Mouse (Mus musculus): Measurements from ENCODE around the gene Ecm1.

DNA sequence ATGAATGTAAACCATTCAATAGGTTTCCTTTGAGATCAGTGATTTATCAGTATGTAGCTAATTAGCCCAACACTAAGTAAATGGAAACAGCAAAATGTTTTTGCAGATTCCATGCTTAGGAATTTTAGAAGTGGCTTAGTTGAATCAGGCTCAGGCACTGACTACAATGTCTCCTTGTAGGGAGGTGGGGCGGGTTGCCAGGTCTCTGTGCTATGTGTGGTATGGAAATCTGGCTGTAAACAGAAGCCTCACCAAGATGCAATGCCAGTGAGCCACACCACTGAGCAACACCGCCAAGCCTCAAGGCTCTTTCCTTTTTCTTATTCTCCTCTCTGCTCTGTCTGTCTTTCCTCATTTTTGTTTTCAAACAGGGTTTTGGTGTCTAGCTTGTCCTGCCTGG, 10.5 kb downstream of the Ecm1 start:
- TF ChIP-seq E2F4 (IDR thresholded peaks at IDR 0.05; ENCODE audit: insufficient read depth) (no peak), POLR2A (IDR thresholded peaks at IDR 0.05; ENCODE audit: insufficient read length, low read depth) (no peak), REST (IDR thresholded peaks at IDR 0.05; ENCODE audit: insufficient read depth, insufficient read length) (no peak), SRF (IDR thresholded peaks at IDR 0.05; ENCODE audit: control insufficient read depth, insufficient read length, low read depth) (no peak), CEBPB (IDR thresholded peaks at IDR 0.05; ENCODE audit: insufficient read depth, poor library complexity, severe bottlenecking) (no peak), POLR2AphosphoS2 (IDR thresholded peaks at IDR 0.05; ENCODE audit: insufficient read length, low read depth) (no peak)
